Mouse (Mus musculus): Measurements from ENCODE around the gene Arhgap5. TPM values are rescaled to one million over a fixed set of nuclear protein-coding genes. Genes with fewer than 3 reads are reported as not detected.

Arhgap5 gene
- polyA plus RNA-seq, 1 experiment from 2014 or later = 35.3 TPM

DNA sequence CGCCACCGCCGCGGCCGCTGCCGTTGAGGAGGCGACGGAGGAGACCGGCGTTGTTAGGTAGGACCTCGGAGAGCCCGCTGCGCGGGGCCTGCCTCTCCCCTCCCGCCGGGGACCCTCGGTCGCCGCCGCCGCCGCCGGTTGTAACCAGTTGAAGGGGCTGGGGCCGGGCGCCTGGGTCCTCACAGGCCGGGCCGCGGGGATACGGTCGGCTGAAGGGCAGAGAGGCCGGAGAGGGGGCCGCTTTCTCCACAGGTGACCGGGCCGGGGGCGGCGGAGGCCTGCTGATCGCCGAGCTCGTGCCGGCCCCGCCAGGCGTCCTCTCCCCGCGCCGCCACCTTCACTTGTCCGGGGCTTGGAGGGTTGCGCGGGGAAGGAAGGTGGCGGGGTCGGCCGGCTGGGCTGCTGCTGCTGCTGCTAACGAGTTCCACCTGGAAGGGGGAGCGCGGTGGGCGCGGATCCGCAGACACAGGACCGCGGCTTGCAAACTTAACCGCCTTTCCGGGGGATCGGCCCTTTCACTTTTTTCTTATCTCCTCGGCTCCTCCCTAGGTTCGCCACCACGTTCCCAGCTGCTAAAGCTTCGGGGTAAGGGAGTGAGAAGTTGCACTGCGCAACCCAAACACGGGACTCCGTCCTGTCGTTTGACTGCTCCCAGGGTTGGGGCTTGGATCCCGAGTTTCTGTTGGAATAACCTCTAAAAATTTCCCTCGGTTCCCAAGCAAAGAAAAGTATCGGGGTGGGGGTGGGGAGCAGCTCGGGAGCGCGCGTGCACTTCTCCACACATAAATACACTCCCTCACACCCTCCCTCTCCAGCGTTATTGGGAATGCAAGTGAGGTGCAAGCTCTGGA, 784 bp downstream of the Arhgap5 start:
- Histone ChIP-seq H3K36me3 (ENCODE audit: control insufficient read depth, insufficient read depth, low read length) (no peaks in the 10 kb centered on the region), H3K27me3 (replicated peaks; ENCODE audit: control insufficient read depth, insufficient read depth, low read length) (no peaks in the 10 kb centered on the region), H3K4me1 (ENCODE audit: control insufficient read depth, insufficient read depth, low read depth, low read length) (peaks cover 3% of the 10 kb centered on the region; the same call in 1 of the 2 replicates), H3K27ac (ENCODE audit: low read depth, low read length) (peak overlapping the region; percentile 100), H3K9ac (ENCODE audit: low read depth, low read length) (peak overlapping the region; percentile 97), H3K4me3 (ENCODE audit: low read length) (peak overlapping the region; percentile 99), H3K4me2 (ENCODE audit: low read length) (peak overlapping the region; percentile 87), H3K9me3 (ENCODE audit: control insufficient read depth, low read length) (no peaks in the 10 kb centered on the region)
- peak; percentile 18 for ATAC-seq
- WGBS = under 1% methylated on average over 36 of the region's 78 CpGs

DNA sequence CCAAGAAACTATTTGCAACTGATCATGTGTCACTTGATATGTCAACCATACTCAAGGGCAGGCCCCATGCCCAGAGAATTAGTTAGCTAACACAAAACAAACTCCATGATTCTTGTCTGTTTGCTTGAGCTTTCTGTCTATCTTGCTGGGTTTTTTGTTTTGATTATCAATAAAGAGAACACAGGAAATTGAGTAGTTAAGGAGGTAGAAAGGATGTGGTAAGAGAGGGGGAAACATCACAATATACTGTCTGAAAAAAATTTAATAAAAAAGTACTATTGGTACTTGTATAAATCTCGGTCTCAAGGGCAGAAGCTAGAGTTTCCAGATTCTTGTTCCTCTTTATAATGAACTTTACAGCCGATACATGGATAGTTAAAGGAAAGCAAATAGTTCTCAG, 20.9 kb downstream of the Arhgap5 start:
- no peak overlapping the region for H3K9ac ChIP-seq (ENCODE audit: low read depth, low read length)
- 95% methylated on average over 2 of the region's 2 CpGs for WGBS
- H3K4me1 ChIP-seq (ENCODE audit: control insufficient read depth, insufficient read depth, low read depth, low read length) = no peaks in the 10 kb centered on the region
- no peak overlapping the region for H3K27ac ChIP-seq (ENCODE audit: low read depth, low read length)
- no peaks in the 10 kb centered on the region for H3K27me3 ChIP-seq (replicated peaks; ENCODE audit: control insufficient read depth, insufficient read depth, low read length)
- no peaks in the 10 kb centered on the region for H3K9me3 ChIP-seq (ENCODE audit: control insufficient read depth, low read length)
- no peak overlapping the region for H3K4me2 ChIP-seq (ENCODE audit: low read length)
- ATAC-seq = no peak
- H3K4me3 ChIP-seq (ENCODE audit: low read length) = no peak overlapping the region
- no peaks in the 10 kb centered on the region for H3K36me3 ChIP-seq (ENCODE audit: control insufficient read depth, insufficient read depth, low read length)

DNA sequence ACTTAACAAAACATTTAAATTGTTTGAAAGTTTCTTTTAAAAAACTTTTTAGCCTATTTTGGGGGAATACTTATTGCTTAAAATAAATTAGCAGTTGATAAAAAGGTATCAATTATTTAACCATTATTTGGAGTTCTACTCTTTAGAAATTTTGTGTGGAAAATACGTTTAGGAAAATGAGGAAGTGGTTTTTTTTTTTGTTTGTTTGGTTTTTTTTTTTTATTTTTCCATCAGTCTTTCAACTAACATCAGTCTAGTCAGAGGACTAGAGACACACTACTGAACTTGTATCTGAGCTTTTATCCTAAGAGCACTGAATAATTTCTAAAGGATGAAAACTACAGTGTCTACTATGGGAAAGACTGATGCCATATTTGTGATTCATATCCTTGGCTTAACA, 21.7 kb downstream of the Arhgap5 start:
- Histone ChIP-seq H3K9me3 (ENCODE audit: control insufficient read depth, low read length) (no peaks in the 10 kb centered on the region), H3K4me1 (ENCODE audit: control insufficient read depth, insufficient read depth, low read depth, low read length) (no peaks in the 10 kb centered on the region), H3K36me3 (ENCODE audit: control insufficient read depth, insufficient read depth, low read length) (no peaks in the 10 kb centered on the region), H3K27me3 (replicated peaks; ENCODE audit: control insufficient read depth, insufficient read depth, low read length) (no peaks in the 10 kb centered on the region), H3K9ac (ENCODE audit: low read depth, low read length) (no peak overlapping the region), H3K27ac (ENCODE audit: low read depth, low read length) (no peak overlapping the region), H3K4me3 (ENCODE audit: low read length) (no peak overlapping the region), H3K4me2 (ENCODE audit: low read length) (no peak overlapping the region)
- 93% methylated on average over 1 of the region's 1 CpGs for WGBS
- no peak for ATAC-seq

DNA sequence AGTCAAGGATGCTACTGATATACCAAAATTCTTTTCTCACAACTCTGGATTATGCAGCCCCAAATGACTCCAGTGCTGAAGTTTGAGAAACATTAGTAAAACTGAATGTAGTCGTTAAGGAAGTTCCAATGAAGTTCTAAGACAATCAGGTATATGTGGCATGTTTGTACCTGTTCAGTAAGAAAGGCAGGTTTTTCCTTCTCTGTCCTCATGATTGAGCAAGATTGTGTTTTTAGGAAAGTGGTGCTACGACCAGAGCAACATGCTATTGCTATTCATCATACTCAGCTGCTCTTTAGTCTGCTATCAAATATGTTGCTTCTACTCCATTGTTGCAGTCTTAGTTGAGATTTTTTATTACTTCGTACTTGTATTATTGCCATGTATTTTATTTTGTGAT, 26.0 kb downstream of the Arhgap5 start:
- no peaks in the 10 kb centered on the region for H3K36me3 ChIP-seq (ENCODE audit: control insufficient read depth, insufficient read depth, low read length)
- no peak overlapping the region for H3K4me2 ChIP-seq (ENCODE audit: low read length)
- H3K9ac ChIP-seq (ENCODE audit: low read depth, low read length) = no peak overlapping the region
- WGBS = 93% methylated on average over 3 of the region's 3 CpGs
- H3K4me3 ChIP-seq (ENCODE audit: low read length) = no peak overlapping the region
- no peaks in the 10 kb centered on the region for H3K4me1 ChIP-seq (ENCODE audit: control insufficient read depth, insufficient read depth, low read depth, low read length)
- no peaks in the 10 kb centered on the region for H3K9me3 ChIP-seq (ENCODE audit: control insufficient read depth, low read length)
- no peak for ATAC-seq
- no peaks in the 10 kb centered on the region for H3K27me3 ChIP-seq (replicated peaks; ENCODE audit: control insufficient read depth, insufficient read depth, low read length)
- H3K27ac ChIP-seq (ENCODE audit: low read depth, low read length) = no peak overlapping the region

DNA sequence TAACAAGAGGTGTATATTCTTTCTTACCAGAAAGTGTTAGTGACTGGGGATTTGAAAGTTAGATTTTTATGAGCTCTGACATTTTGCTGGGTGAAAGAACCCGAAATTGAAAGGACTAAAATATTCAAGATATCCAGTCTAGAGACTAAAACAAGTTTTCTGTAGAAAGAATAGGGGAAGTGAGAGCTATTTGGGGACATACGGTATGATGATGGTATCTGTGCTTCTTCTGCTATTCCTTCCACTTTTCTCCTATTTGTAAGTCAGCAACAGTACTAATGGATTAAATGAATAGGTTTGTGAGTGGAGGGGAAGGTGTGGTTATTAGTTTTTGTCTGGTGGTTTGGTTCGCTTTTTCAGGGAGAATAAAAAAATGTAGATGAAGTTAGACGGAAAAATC, 37.5 kb downstream of the Arhgap5 start:
- 91% methylated on average over 4 of the region's 4 CpGs for WGBS
- H3K4me3 ChIP-seq (ENCODE audit: low read length) = no peak overlapping the region

DNA sequence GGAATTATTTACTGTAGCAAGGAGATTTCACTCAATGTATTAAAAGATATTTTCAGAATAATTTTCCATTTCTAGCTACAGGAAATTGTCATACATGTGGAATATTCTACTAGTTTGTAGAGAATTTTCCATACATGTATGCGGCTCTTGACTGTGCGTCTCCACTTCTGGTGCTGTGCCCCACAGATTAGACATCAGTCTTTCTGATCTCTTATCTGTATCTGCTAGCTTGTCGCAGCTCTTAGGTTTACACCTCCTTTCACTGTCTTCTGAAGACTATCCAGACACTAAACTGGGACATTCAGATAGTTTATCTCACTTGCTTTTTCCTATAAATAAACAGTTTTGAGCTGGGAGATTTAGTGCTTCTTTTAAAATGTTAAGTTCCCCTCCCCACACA, 40.8 kb downstream of the Arhgap5 start:
- Histone ChIP-seq H3K4me3 (ENCODE audit: low read length) (no peak overlapping the region), H3K4me2 (ENCODE audit: low read length) (no peak overlapping the region), H3K4me1 (ENCODE audit: control insufficient read depth, insufficient read depth, low read depth, low read length) (no peaks in the 10 kb centered on the region), H3K27me3 (replicated peaks; ENCODE audit: control insufficient read depth, insufficient read depth, low read length) (no peaks in the 10 kb centered on the region), H3K27ac (ENCODE audit: low read depth, low read length) (no peak overlapping the region), H3K9me3 (ENCODE audit: control insufficient read depth, low read length) (no peaks in the 10 kb centered on the region), H3K9ac (ENCODE audit: low read depth, low read length) (no peak overlapping the region), H3K36me3 (ENCODE audit: control insufficient read depth, insufficient read depth, low read length) (no peaks in the 10 kb centered on the region)
- 90% methylated on average over 3 of the region's 3 CpGs for WGBS
- no peak for ATAC-seq

More for the DNA sequence above, 37.5 kb downstream of the Arhgap5 start:
- Histone ChIP-seq H3K9ac (ENCODE audit: low read depth, low read length) (no peak overlapping the region), H3K9me3 (ENCODE audit: control insufficient read depth, low read length) (no peaks in the 10 kb centered on the region), H3K27ac (ENCODE audit: low read depth, low read length) (no peak overlapping the region), H3K4me1 (ENCODE audit: control insufficient read depth, insufficient read depth, low read depth, low read length) (no peaks in the 10 kb centered on the region), H3K27me3 (replicated peaks; ENCODE audit: control insufficient read depth, insufficient read depth, low read length) (no peaks in the 10 kb centered on the region), H3K36me3 (ENCODE audit: control insufficient read depth, insufficient read depth, low read length) (no peaks in the 10 kb centered on the region), H3K4me2 (ENCODE audit: low read length) (no peak overlapping the region)
- no peak for ATAC-seq

DNA sequence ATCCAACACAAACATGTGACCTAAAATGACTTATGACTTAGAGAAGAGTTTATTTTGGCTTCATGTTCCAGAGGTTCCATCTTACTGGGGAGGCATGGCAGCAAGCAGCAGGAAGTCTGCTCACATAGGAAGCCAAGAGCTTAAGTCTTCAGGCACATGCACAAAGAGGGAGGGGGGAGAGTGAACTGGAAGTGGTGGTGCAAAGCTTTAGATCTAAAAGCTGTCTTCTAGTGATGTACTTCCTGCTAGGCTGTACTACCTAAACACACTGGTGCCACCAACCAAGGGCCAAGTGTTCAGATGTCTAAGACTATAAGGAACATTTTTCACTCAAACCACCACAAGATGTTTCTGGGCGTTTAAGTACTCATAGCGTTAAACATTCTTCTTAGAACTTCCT, 48.3 kb downstream of the Arhgap5 start:
- 98% methylated on average over 2 of the region's 2 CpGs for WGBS
- no peak for ATAC-seq
- no peaks in the 10 kb centered on the region for H3K36me3 ChIP-seq (ENCODE audit: control insufficient read depth, insufficient read depth, low read length)

DNA sequence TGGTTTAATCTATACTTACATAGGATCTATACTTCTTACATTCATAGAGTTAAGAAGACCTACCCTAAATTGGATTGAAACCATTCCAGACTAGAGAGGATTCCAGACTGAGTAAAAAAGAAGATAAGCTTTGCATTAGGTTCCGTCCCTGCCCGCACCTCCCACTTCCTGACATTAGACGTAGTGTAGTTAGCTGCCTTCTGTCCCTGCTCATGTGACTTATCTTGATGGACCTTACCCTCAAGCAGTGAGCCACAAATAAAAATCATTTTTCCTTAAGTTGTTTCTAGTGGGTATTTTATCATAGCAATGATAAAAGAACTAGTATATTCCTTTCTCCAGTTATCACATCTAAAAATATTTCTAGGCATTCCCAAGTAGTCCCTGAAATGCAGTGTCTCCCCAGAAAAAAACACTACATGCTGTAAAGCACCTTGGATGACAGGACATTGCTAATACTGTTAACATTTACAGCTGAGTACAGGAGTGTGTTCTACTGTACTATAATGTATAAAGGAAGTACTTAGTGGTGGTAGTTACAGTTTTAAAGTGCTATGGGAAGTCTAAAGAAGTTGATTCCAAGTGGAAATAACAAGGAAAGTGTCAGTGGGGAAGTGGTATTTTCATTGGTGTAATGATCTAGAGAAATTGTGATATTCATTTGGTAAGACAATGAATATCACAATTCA, 51.6 kb downstream of the Arhgap5 start:
- no peak overlapping the region for H3K4me2 ChIP-seq (ENCODE audit: low read length)
- no peak for ATAC-seq
- H3K27ac ChIP-seq (ENCODE audit: low read depth, low read length) = no peak overlapping the region
- no peaks in the 10 kb centered on the region for H3K36me3 ChIP-seq (ENCODE audit: control insufficient read depth, insufficient read depth, low read length)
- H3K4me1 ChIP-seq (ENCODE audit: control insufficient read depth, insufficient read depth, low read depth, low read length) = no peaks in the 10 kb centered on the region
- H3K27me3 ChIP-seq (replicated peaks; ENCODE audit: control insufficient read depth, insufficient read depth, low read length) = no peaks in the 10 kb centered on the region
- no peaks in the 10 kb centered on the region for H3K9me3 ChIP-seq (ENCODE audit: control insufficient read depth, low read length)
- H3K9ac ChIP-seq (ENCODE audit: low read depth, low read length) = no peak overlapping the region
- no peak overlapping the region for H3K4me3 ChIP-seq (ENCODE audit: low read length)
- WGBS = 81% methylated on average over 3 of the region's 3 CpGs

More for the DNA sequence above, 48.3 kb downstream of the Arhgap5 start:
- Histone ChIP-seq H3K9me3 (ENCODE audit: control insufficient read depth, low read length) (no peaks in the 10 kb centered on the region), H3K4me3 (ENCODE audit: low read length) (no peak overlapping the region), H3K4me1 (ENCODE audit: control insufficient read depth, insufficient read depth, low read depth, low read length) (no peaks in the 10 kb centered on the region), H3K27me3 (replicated peaks; ENCODE audit: control insufficient read depth, insufficient read depth, low read length) (no peaks in the 10 kb centered on the region), H3K4me2 (ENCODE audit: low read length) (no peak overlapping the region), H3K27ac (ENCODE audit: low read depth, low read length) (no peak overlapping the region), H3K9ac (ENCODE audit: low read depth, low read length) (no peak overlapping the region)

DNA sequence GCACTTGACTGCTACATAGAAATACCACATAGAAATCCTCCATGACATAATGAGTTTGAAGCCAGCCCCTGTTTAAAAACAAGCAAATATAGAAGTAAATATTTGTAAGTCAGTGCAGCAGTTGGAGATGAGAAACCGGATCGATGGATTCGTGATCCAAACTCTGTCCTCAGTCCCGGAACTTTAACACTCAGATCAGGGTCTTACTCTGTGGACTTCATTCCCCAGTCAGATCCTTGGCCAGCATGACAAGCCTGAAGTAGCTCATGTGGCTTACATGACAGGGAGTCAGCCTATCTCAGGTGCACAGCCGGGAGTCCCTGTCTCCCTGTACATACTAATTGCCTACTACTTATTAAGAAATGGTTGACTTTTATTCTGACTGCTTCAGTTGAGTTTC, 61.9 kb downstream of the Arhgap5 start:
- 95% methylated on average over 5 of the region's 5 CpGs for WGBS
- Histone ChIP-seq H3K36me3 (ENCODE audit: control insufficient read depth, insufficient read depth, low read length) (no peaks in the 10 kb centered on the region; the same call in 1 of the 2 replicates), H3K27me3 (replicated peaks; ENCODE audit: control insufficient read depth, insufficient read depth, low read length) (no peaks in the 10 kb centered on the region), H3K9me3 (ENCODE audit: control insufficient read depth, low read length) (no peaks in the 10 kb centered on the region), H3K4me3 (ENCODE audit: low read length) (no peak overlapping the region), H3K27ac (ENCODE audit: low read depth, low read length) (no peak overlapping the region), H3K9ac (ENCODE audit: low read depth, low read length) (no peak overlapping the region), H3K4me1 (ENCODE audit: control insufficient read depth, insufficient read depth, low read depth, low read length) (no peaks in the 10 kb centered on the region), H3K4me2 (ENCODE audit: low read length) (no peak overlapping the region)
- ATAC-seq = no peak

Data from hindbrain, embryonic 16.5 days (tissue).